Mouse (Mus musculus) frontal cortex, postnatal 36 days (tissue): Measurements from ENCODE around the gene Ptx4.
A peak's percentile ranks its signal among the peaks of the same experiment; 100 is the strongest.
"Not testable (repeated sequence)": the region's sequence is repeated elsewhere in the genome, so short reads cannot be mapped to it uniquely, and the experiment has no call there.

ENCODE experiments used
- DNase-seq, 2 experiments: peaks; one replicate each; pipeline ENCODE4 v3.0.0; 2022; ENCODE audit warnings: low spot score in 2 of 2

Gene Ptx4

GRCm38 (mm10) chr17:25114908-25115645 is 5.5 kb upstream of the Ptx4 start:
- DNase-seq, result no peak

- peak; percentile 91 to 93 for DNase-seq
Observed at GRCm38 (mm10) chr17:25115664-25116432, 4.7 kb upstream of the Ptx4 start, which contains the start of gene Telo2. Gene Telo2, minus strand, starts transcription at chr17:25115967.

- DNase-seq, result no peak
Observed at GRCm38 (mm10) chr17:25117263-25117662, 3.3 kb upstream of the Ptx4 start.

- no peak for DNase-seq
Observed at GRCm38 (mm10) chr17:25123979-25124378, 3.4 kb downstream of the Ptx4 start.

GRCm38 (mm10) chr17:25125442-25126060 is 5.0 kb downstream of the Ptx4 start:
- DNase-seq, result not testable (repeated sequence)

GRCm38 (mm10) chr17:25127079-25127478 is 6.5 kb downstream of the Ptx4 start:
- DNase-seq, result no peak

- no peak for DNase-seq
Observed at GRCm38 (mm10) chr17:25127681-25128080, 7.1 kb downstream of the Ptx4 start.

GRCm38 (mm10) chr17:25130060-25130459 is 9.5 kb downstream of the Ptx4 start:
- DNase-seq, result no peak

- peak; percentile 96 to 98 for DNase-seq
Observed at GRCm38 (mm10) chr17:25133275-25133698, 12.7 kb downstream of the Ptx4 start, which contains the start of gene Clcn7. Gene Clcn7, plus strand, starts transcription at chr17:25133391.

GRCm38 (mm10) chr17:25135622-25136021 is 15.1 kb downstream of the Ptx4 start:
- DNase-seq, result no peak

GRCm38 (mm10) chr17:25138803-25139202 is 18.2 kb downstream of the Ptx4 start:
- no peak for DNase-seq

GRCm38 (mm10) chr17:25139960-25140359 is 19.4 kb downstream of the Ptx4 start:
- DNase-seq, result no peak

GRCm38 (mm10) chr17:25162161-25162560 is 41.6 kb downstream of the Ptx4 start, which contains the start of gene Ccdc154:
Gene Ccdc154, plus strand, starts transcription at chr17:25162461.
- no peak for DNase-seq

GRCm38 (mm10) chr17:25163387-25163786 is 42.8 kb downstream of the Ptx4 start:
- no peak for DNase-seq

GRCm38 (mm10) chr17:25164770-25165169 is 44.2 kb downstream of the Ptx4 start:
- DNase-seq, result no peak

- no peak for DNase-seq
Observed at GRCm38 (mm10) chr17:25165970-25166671, 45.6 kb downstream of the Ptx4 start.

- DNase-seq, result no peak
Observed at GRCm38 (mm10) chr17:25169706-25170105, 49.1 kb downstream of the Ptx4 start.

- DNase-seq, result no peak
Observed at GRCm38 (mm10) chr17:25172558-25172957, 52.0 kb downstream of the Ptx4 start.
